Mouse (Mus musculus) forebrain, embryonic 12.5 days (tissue): ENCODE results near the gene Dnase1. TPM values are rescaled to one million over a fixed set of nuclear protein-coding genes. Genes with fewer than 3 reads are reported as not detected.
A peak's percentile ranks its signal among the peaks of the same experiment; 100 is the strongest.
"Not testable (repeated sequence)": the region's sequence is repeated elsewhere in the genome, so short reads cannot be mapped to it uniquely, and the experiment has no call there.

Source experiments
- ATAC-seq: fragments of 200-750 bp; cut with Nextera tagmentation; 2 replicates; pipeline ENCODE4 v1.8.0; 2017; ENCODE audit warnings: moderate TSS enrichment; ENCODE audit not compliant: low FRiP score
- H3K27ac ChIP-seq: fragments of 300-500 bp; sonication (generic); 2 replicates; pipeline ENCODE4 v1.5.1; 2016; ENCODE audit warnings: mild to moderate bottlenecking
- H3K27me3 ChIP-seq: fragments of 300-500 bp; sonication (generic); 2 replicates; pipeline ENCODE4 v1.6.1; 2016; ENCODE audit warnings: mild to moderate bottlenecking
- H3K36me3 ChIP-seq: fragments of 300-500 bp; sonication (generic); replicated peaks from 2 replicates; pipeline ENCODE4 v1.6.1; 2016; ENCODE audit warnings: mild to moderate bottlenecking
- H3K4me1 ChIP-seq: fragments of 300-500 bp; sonication (generic); 2 replicates; pipeline ENCODE4 v1.6.1; 2016
- H3K4me2 ChIP-seq: fragments of 300-500 bp; sonication (generic); 2 replicates; pipeline ENCODE4 v1.6.1; 2016; ENCODE audit warnings: mild to moderate bottlenecking, moderate library complexity
- H3K4me3 ChIP-seq: fragments of 300-500 bp; sonication (generic); replicated peaks from 2 replicates; pipeline ENCODE4 v1.5.1; 2016; ENCODE audit warnings: mild to moderate bottlenecking
- H3K9ac ChIP-seq: fragments of 300-500 bp; sonication (generic); 2 replicates; pipeline ENCODE4 v1.6.1; 2016; ENCODE audit warnings: mild to moderate bottlenecking
- H3K9me3 ChIP-seq: fragments of 300-500 bp; sonication (generic); 2 replicates; pipeline ENCODE4 v1.6.1; 2016
- WGBS: fragments of 180-500 bp; shearing (Covaris S2); methylation state at CpG from one replicate; pipeline ENCODE4 v1.1.7; 2016; 5-methylcytosine and 5-hydroxymethylcytosine counted together
- polyA plus RNA-seq: library from polyadenylated mRNA; unstranded; fragments of >200 nt; fragmentation: Nextera tagmentation; extraction: Ambion mirVana; gene quantifications from 2 replicates; pipeline ENCODE4 v1.2.1, GENCODE M21; 2016

Gene Dnase1
- 4.2 and 6.7 TPM in 2 replicates for polyA plus RNA-seq

DNA sequence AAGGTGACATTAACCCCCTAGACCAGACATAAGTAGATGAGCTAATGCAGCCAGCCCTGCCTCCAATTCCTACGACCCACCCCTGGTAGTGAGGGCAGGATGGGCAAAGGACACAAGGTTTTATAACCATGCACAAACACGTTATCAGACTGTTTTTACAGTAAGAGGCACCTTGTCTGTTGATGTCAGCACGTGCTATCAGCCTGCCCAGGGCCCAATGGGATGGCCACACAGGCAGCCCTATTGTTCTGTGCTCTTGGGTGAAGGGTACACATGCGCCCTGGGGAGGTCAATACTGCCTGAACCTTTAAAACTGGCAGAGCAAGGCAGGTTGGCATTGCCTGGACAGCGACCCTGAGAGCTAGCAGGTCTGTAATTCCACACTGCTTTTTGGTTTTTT is at the start of gene Dnase1:
Dnase1 (plus strand) TSS at position 136 of the 400 bp plus-strand sequence.
- no peaks in the 10 kb centered on the region for H3K9me3 ChIP-seq
- H3K4me1 ChIP-seq, result no peaks in the 10 kb centered on the region
- H3K4me3 ChIP-seq, result no peak within 1 kb of the TSS
- no peak within 1 kb of the TSS for H3K27ac ChIP-seq
- H3K9ac ChIP-seq, result no peak within 1 kb of the TSS
- no peaks in the 10 kb centered on the region for H3K27me3 ChIP-seq
- peaks cover 48% of the 10 kb centered on the region for H3K36me3 ChIP-seq
- H3K4me2 ChIP-seq, result no peak within 1 kb of the TSS
- WGBS, result 93% methylated on average over 5 of the region's 5 CpGs
- ATAC-seq, result no peak

DNA sequence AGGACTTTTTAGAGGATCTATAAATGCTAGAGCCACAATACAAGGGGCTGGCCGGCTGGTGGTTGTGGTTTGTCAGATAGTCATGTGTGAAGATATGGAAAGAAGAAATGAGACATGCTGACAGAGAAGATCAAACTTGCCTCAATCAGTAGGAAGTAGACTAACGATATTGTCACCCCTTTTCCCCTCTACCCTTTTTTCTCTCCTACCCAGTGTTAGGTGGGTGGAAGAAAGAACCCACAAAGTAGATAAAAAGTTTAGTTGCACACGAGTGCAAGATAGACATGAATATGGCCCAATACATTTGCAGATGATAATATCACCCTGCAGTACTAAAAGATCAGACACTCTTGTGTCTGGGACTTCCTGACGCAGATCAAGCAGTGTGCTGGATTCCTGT is 48.3 kb upstream of the Dnase1 start:
- no peak overlapping the region for H3K4me3 ChIP-seq
- ATAC-seq, result no peak
- H3K27me3 ChIP-seq, result no peaks in the 10 kb centered on the region
- peaks cover 96% of the 10 kb centered on the region for H3K36me3 ChIP-seq
- WGBS, result 95% methylated on average over 4 of the region's 4 CpGs
- no peak overlapping the region for H3K4me2 ChIP-seq
- H3K9ac ChIP-seq, result no peak overlapping the region
- no peak overlapping the region for H3K27ac ChIP-seq
- H3K9me3 ChIP-seq, result no peaks in the 10 kb centered on the region
- H3K4me1 ChIP-seq, result no peaks in the 10 kb centered on the region

DNA sequence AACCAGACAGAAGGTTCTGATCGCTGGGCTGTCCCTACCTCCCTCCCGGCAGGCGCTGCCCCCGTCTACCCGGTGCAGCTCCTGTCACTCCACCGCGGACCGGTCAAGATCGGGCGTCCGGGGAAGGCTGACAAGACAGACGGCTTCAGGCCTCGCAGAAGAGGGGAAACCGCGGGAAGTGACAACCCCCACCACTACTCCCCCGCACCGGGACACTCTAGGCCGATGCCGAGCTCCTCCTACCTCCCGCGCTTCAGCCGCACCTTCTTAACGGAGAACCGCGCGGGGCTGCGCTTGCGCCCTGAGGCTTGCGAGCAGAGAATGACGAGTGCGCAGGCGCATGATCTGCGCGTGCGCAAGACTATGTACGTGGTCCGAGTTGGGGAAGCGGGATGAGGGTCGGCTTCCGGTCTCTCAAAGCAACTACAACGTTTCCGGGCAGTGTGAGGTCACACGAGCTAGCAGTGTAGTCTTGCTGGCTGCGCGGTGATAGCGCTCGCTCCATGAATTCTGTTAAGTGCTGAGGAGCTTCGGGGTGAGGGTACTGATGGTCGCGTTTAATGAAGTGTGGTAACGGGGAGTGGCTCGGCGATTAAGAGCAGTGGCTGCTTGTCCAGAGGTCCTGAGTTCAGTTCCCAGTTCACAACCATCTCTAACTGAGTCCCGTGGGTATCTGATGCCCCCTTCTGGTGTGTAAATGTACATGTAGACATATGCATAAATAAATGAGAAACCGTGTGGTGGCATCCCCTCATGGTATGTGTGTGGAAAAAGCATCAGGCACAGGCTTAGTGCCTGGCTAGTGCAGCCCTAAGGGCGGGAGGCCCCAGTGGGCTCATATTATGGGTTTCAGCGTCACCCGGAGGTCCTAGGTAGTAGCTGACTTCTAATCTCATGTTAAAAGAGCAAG is 33.0 kb upstream of the Dnase1 start, which contains the start of gene Slx4:
Slx4 (minus strand) TSS at position 282 of the 910 bp plus-strand sequence.
- peak; percentile 97 for ATAC-seq
- Histone ChIP-seq H3K9ac (peak within 1 kb of the TSS; percentile 92), H3K27ac (peak within 1 kb of the TSS; percentile 86), H3K36me3 (peaks cover 25% of the 10 kb centered on the region), H3K27me3 (no peaks in the 10 kb centered on the region), H3K9me3 (no peaks in the 10 kb centered on the region), H3K4me2 (peak within 1 kb of the TSS; percentile 75), H3K4me1 (peaks cover 14% of the 10 kb centered on the region), H3K4me3 (peak within 1 kb of the TSS; percentile 81)
- whole genome bisulfite sequencing, result under 1% methylated on average over 58 of the region's 58 CpGs

- no peaks in the 10 kb centered on the region for H3K36me3 ChIP-seq
- H3K9ac ChIP-seq, result no peak overlapping the region
- H3K27me3 ChIP-seq, result no peaks in the 10 kb centered on the region
- no peak overlapping the region for H3K4me3 ChIP-seq
- H3K4me2 ChIP-seq, result no peak overlapping the region
- H3K4me1 ChIP-seq, result no peaks in the 10 kb centered on the region
- no peak overlapping the region for H3K27ac ChIP-seq
- no peak for ATAC-seq
- H3K9me3 ChIP-seq, result 0 out of 2 replicates have a peak, but pooled peaks cover 4% of the 10 kb centered on the region
- 76% methylated on average over 4 of the region's 4 CpGs for WGBS
These were observed 23.7 kb upstream of the Dnase1 start for GRCm38 (mm10) chr16:4012882-4013570.

DNA sequence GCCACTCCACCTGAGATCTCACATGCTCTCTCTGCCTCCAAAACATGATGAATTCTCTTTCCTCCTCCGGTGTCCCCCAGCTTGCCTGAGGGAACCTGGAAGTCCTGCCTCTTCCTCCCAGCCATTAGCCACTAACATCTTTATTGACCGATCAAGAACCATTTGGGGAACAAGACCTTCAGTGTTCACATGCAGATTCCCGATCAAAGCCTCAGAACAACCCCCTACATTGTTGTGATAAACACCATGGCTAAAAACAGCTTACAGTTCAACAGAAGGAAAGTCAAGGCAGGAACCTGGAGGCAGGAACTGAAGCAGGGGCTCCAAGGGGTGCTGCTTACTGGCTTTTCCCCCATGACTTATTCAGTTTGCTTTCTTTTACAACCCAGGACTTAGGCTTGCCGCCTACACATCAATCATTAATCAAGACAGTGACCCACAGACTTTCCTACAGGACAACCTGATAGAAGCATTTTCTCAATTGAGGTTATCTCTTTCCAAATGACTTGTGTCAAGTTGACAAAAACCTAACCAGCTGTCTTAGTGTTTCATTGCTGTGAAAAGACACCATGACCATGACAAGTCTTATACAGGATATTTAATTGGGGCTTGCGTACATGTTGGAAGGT is 22.6 kb upstream of the Dnase1 start:
- 0 out of 2 replicates have a peak, but pooled peaks cover 4% of the 10 kb centered on the region for H3K9me3 ChIP-seq
- H3K4me3 ChIP-seq, result no peak overlapping the region
- no peak overlapping the region for H3K27ac ChIP-seq
- no peaks in the 10 kb centered on the region for H3K36me3 ChIP-seq
- no peaks in the 10 kb centered on the region for H3K4me1 ChIP-seq
- H3K27me3 ChIP-seq, result no peaks in the 10 kb centered on the region
- 85% methylated on average over 5 of the region's 5 CpGs for WGBS
- no peak overlapping the region for H3K4me2 ChIP-seq
- ATAC-seq, result no peak
- no peak overlapping the region for H3K9ac ChIP-seq

DNA sequence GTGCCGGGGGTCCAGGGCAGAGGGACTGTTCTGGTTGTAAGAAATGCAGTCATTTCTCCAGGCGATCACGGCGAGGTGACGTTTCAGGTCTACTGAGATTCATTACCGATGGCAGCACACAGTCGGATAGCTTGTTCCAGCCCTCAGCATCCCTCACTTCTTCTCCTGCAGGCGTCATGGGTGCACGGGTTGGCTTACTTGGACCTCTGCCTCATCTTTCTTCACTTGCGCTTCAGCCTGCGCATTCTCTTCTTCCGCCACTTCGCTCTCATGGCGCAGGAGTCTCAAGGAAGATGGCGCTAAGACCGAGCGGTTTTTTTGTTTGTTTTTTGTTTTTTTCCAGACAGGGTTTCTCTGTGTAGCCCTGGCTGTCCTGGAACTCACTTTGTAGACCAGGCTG is 20.0 kb upstream of the Dnase1 start:
- H3K4me1 ChIP-seq, H3K9me3 ChIP-seq, H3K27ac ChIP-seq, H3K36me3 ChIP-seq, H3K27me3 ChIP-seq, ATAC-seq, H3K4me2 ChIP-seq, H3K4me3 ChIP-seq, H3K9ac ChIP-seq: not testable (repeated sequence)
- 82% methylated on average over 17 of the region's 17 CpGs for WGBS

GRCm38 (mm10) chr16:4017466-4017865 is 19.3 kb upstream of the Dnase1 start:
- WGBS, result 84% methylated on average over 6 of the region's 6 CpGs
- not testable (repeated sequence) for H3K9me3 ChIP-seq, H3K4me2 ChIP-seq, H3K4me3 ChIP-seq, H3K4me1 ChIP-seq, H3K36me3 ChIP-seq, H3K9ac ChIP-seq, ATAC-seq, H3K27me3 ChIP-seq, H3K27ac ChIP-seq

DNA sequence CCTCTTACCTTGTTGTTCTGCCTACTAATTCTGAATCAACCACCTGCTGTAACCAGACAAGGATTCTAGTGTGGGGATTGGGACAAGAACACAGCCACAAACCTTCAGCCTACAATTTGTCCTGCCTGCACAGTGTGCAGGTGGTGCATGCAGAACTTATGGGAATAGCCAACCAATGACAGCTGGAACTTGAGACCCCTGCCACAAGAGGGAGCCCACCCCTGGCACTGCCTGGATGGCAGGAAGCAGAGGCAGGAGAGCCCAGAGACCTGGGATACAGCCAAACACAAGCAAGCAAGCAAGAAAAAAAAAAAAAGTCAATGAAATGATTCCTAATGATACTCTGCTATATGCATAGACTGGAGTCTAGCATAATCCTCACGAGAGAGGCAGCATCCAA is 15.5 kb upstream of the Dnase1 start:
- Histone ChIP-seq H3K9ac (no peak overlapping the region), H3K4me2 (no peak overlapping the region), H3K27ac (no peak overlapping the region), H3K4me1 (no peaks in the 10 kb centered on the region), H3K9me3 (no peaks in the 10 kb centered on the region), H3K4me3 (no peak overlapping the region), H3K36me3 (no peaks in the 10 kb centered on the region), H3K27me3 (no peaks in the 10 kb centered on the region)
- WGBS, result 81% methylated on average over 1 of the region's 1 CpGs
- ATAC-seq, result no peak

DNA sequence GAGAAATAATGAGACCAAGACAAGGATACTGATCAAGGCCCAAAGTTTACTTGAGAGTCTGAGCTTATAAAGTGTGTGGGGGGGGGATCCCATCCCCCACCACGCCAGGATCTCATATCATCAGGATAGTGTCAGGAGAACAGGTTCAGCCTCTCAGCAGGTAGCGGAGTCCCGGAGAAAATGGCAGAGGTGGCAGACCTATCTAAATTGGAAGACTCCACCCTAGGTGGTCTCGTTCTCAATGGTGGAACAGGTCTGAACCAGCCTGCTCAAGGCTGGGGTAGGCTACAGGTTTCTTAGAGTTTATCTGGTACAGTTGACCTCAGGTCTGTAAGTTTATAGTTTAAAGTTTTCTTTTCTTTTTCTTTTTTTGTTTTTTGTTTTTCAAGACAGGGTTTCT is 14.0 kb upstream of the Dnase1 start:
- Histone ChIP-seq H3K36me3 (no peaks in the 10 kb centered on the region), H3K4me3 (no peak overlapping the region), H3K4me2 (no peak overlapping the region), H3K9me3 (no peaks in the 10 kb centered on the region), H3K4me1 (no peaks in the 10 kb centered on the region), H3K9ac (no peak overlapping the region), H3K27me3 (no peaks in the 10 kb centered on the region), H3K27ac (no peak overlapping the region)
- WGBS, result 74% methylated on average over 4 of the region's 4 CpGs
- no peak for ATAC-seq

DNA sequence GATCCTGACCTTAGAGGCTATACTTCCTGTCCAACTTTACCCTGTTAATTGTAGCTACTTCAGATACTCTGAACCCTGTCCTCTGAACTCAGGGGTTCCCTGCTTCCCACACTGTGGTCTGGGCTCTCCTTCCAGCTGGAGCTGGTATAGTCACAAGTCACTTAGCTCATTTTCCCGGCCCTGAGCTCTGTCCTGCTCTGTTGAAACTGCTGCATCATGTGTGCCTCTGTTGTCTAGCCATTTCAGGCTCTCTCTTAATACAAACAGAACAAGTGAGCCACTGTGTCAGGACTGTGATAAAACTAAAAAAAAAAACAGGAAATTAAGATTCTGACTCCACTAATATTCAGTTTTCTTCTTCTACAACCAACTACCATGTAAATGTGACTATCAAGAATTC is 10.1 kb upstream of the Dnase1 start:
- 67% methylated on average over 1 of the region's 1 CpGs for WGBS
- no peaks in the 10 kb centered on the region for H3K27me3 ChIP-seq
- H3K4me3 ChIP-seq, result no peak overlapping the region
- no peaks in the 10 kb centered on the region for H3K9me3 ChIP-seq
- no peaks in the 10 kb centered on the region for H3K36me3 ChIP-seq
- no peak overlapping the region for H3K4me2 ChIP-seq
- ATAC-seq, result no peak
- no peak overlapping the region for H3K9ac ChIP-seq
- no peaks in the 10 kb centered on the region for H3K4me1 ChIP-seq
- H3K27ac ChIP-seq, result no peak overlapping the region

DNA sequence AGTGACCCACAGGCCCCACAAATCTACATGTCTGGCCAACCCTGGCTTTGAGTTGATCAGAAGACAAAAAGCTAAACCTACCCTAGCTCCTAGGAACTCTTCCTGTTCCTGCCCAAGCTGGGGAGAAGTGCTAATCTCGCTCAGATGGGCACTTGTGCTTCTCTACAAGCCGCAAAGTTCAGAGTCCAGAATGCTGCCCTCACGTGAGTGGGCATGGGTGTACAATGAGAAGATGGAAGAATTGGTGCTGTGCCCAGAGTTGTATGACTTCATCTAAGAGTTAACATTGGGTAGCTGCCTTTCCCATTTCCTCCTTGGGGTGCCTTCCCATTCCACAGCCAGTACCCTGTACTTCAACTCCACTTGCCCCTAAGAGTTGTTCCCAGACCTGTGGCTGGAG is 9.5 kb upstream of the Dnase1 start:
- H3K4me3 ChIP-seq, result no peak overlapping the region
- no peaks in the 10 kb centered on the region for H3K4me1 ChIP-seq
- H3K9ac ChIP-seq, result no peak overlapping the region
- no peaks in the 10 kb centered on the region for H3K27me3 ChIP-seq
- no peaks in the 10 kb centered on the region for H3K9me3 ChIP-seq
- H3K27ac ChIP-seq, result no peak overlapping the region
- no peak for ATAC-seq
- H3K36me3 ChIP-seq, result no peaks in the 10 kb centered on the region
- H3K4me2 ChIP-seq, result no peak overlapping the region
- WGBS, result 74% methylated on average over 3 of the region's 3 CpGs

DNA sequence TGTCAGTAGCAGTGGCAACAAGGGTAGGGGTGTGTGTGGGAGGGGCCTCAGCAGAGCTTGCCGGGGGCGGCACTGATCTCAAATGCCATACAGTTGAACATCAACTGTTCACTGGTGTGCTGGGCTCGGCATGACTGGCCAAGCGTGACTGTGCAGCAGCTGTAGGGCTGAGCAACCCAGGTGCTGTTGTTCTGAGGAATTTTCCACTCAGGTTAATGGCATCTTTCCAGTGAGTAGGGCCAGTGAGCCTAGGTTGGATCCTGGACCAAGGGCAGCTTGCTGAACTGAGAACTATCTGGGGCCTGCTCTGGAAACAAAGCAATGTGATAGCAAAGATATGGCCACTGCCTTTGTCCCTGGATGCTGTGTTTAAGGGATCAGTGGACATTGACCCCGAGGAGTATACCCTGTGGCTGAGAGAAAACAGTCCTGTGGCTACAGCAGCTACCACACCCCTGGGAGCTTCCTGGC is 7.3 kb upstream of the Dnase1 start:
- Histone ChIP-seq H3K4me2 (no peak overlapping the region), H3K27ac (no peak overlapping the region), H3K36me3 (no peaks in the 10 kb centered on the region), H3K9ac (no peak overlapping the region), H3K4me1 (no peaks in the 10 kb centered on the region), H3K4me3 (no peak overlapping the region), H3K9me3 (no peaks in the 10 kb centered on the region), H3K27me3 (no peaks in the 10 kb centered on the region)
- ATAC-seq, result no peak
- WGBS, result 90% methylated on average over 5 of the region's 5 CpGs
